Mouse (Mus musculus) forebrain, embryonic 10.5 days (tissue): ENCODE data around the gene Ttc39b. TPM values are rescaled to one million over a fixed set of nuclear protein-coding genes. Genes with fewer than 3 reads are reported as not detected.

Experiments
- DNase-seq: peaks from one replicate; pipeline ENCODE4 v3.0.0-alpha.2; 2017; ENCODE audit warnings: low spot score; ENCODE audit errors: extremely low spot score
- H3K27ac ChIP-seq: fragments of 300-500 bp; sonication (generic); 2 replicates; pipeline ENCODE4 v1.5.1; 2016; ENCODE audit warnings: mild to moderate bottlenecking
- H3K27me3 ChIP-seq: fragments of 300-500 bp; sonication (generic); 2 replicates; pipeline ENCODE4 v1.6.1; 2016; ENCODE audit warnings: mild to moderate bottlenecking; ENCODE audit not compliant: poor library complexity, severe bottlenecking
- H3K36me3 ChIP-seq: fragments of 300-500 bp; sonication (generic); replicated peaks from 2 replicates; pipeline ENCODE4 v1.6.1; 2016; ENCODE audit warnings: mild to moderate bottlenecking, moderate library complexity
- H3K4me1 ChIP-seq: fragments of 300-500 bp; sonication (generic); 2 replicates; pipeline ENCODE4 v1.6.1; 2016
- H3K4me3 ChIP-seq: fragments of 300-500 bp; sonication (generic); 2 replicates; pipeline ENCODE4 v1.5.1; 2016; ENCODE audit warnings: mild to moderate bottlenecking, moderate library complexity
- H3K9me3 ChIP-seq: fragments of 300-500 bp; sonication (generic); 2 replicates; pipeline ENCODE4 v1.6.1; 2016; ENCODE audit warnings: mild to moderate bottlenecking, moderate library complexity
- WGBS: fragments of 180-500 bp; shearing (Covaris S2); methylation state at CpG from one replicate; pipeline ENCODE4 v1.1.7; 2016; 5-methylcytosine and 5-hydroxymethylcytosine counted together
- polyA plus RNA-seq: library from polyadenylated mRNA; unstranded; fragments of >200 nt; fragmentation: Nextera tagmentation; extraction: Ambion mirVana; gene quantifications from 2 replicates; pipeline ENCODE4 v1.2.1, GENCODE M21; 2016

Gene Ttc39b
- polyA plus RNA-seq, 1 experiment from 2014 or later = 3.1 TPM

DNA sequence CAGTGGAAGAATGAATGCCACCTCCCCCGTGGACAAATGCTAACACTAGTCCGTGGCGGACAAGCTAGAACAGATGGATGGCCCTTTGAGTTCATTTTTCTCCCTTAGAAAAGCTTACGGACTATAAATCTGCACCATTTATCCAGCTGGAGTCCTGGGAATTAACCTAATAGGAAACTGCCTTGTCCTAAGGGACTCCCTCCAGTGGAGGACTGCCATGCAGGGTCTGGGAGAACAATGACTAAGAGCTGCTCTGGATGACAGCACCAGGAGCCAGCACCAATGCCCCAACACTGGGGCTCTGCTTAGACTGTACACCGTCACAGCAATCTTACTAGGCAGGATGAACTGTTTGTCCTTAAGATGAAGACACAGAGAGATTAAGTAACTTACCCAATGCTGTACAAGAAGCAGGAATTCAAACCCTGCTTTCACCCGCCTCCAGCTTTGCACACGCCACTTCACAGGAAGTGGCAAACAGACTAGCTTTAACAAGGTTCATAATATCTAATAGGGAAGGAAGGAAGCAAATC lies 9.7 kb downstream of the Ttc39b start:
- H3K4me3 ChIP-seq = no peak overlapping the region
- H3K4me1 ChIP-seq = no peaks in the 10 kb centered on the region
- WGBS = 92% methylated on average over 7 of the region's 7 CpGs
- no peaks in the 10 kb centered on the region for H3K27me3 ChIP-seq
- no peak overlapping the region for H3K27ac ChIP-seq
- DNase-seq = no peak
- no peaks in the 10 kb centered on the region for H3K36me3 ChIP-seq
- no peaks in the 10 kb centered on the region for H3K9me3 ChIP-seq

- no peak overlapping the region for H3K27ac ChIP-seq
- no peak overlapping the region for H3K4me3 ChIP-seq
- no peaks in the 10 kb centered on the region for H3K4me1 ChIP-seq
- H3K27me3 ChIP-seq = no peaks in the 10 kb centered on the region
- WGBS = 82% methylated on average over 4 of the region's 4 CpGs
- no peak for DNase-seq
- no peaks in the 10 kb centered on the region for H3K9me3 ChIP-seq
- H3K36me3 ChIP-seq = no peaks in the 10 kb centered on the region
These were observed 11.7 kb downstream of the Ttc39b start for GRCm38 (mm10) chr4:83312336-83312735.

DNA sequence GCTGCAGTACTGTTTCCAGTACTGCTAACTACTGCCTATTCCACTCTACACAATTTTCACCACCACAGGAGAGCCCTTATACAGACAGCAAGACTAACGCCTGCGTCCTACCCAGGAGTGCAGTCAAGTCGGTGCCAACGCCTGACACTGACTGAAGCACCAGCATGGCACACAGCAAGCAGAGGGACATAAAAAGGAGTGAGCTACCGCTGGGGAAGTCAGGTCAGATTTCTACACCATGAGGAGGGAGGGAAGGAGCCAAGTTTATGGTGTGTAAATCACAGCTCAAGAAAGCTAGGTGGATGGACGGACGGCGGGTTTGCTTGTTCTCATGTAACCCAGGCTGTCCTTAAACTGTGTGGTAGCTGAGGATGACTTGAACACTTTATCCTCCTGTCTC lies 12.6 kb downstream of the Ttc39b start:
- WGBS = 92% methylated on average over 8 of the region's 8 CpGs
- Histone ChIP-seq H3K27ac (no peak overlapping the region), H3K36me3 (no peaks in the 10 kb centered on the region), H3K4me1 (no peaks in the 10 kb centered on the region), H3K4me3 (no peak overlapping the region), H3K27me3 (no peaks in the 10 kb centered on the region), H3K9me3 (no peaks in the 10 kb centered on the region)
- no peak for DNase-seq

DNA sequence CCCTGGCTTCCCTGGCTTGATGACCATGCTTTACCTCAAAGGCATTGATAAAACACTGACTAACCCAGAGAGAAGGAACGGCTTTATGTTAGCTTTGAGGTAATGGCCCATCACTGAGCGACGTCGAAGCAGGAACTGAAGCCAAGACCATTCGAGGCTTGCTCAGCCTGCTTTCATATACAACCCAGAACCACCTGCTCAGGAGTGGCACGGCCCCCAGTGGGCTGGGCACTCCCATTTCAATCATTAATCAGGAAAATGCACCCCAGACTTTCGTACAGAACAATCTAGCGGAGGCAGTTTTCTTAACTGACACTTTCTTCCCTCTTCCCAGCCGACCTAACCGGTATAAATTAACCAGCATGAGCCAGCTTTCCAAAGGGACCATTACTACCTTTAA lies 13.1 kb downstream of the Ttc39b start:
- Histone ChIP-seq H3K36me3 (no peaks in the 10 kb centered on the region), H3K27ac (no peak overlapping the region), H3K4me1 (peaks cover 3% of the 10 kb centered on the region), H3K9me3 (no peaks in the 10 kb centered on the region), H3K4me3 (no peak overlapping the region), H3K27me3 (no peaks in the 10 kb centered on the region)
- 86% methylated on average over 10 of the region's 10 CpGs for WGBS
- DNase-seq = no peak

DNA sequence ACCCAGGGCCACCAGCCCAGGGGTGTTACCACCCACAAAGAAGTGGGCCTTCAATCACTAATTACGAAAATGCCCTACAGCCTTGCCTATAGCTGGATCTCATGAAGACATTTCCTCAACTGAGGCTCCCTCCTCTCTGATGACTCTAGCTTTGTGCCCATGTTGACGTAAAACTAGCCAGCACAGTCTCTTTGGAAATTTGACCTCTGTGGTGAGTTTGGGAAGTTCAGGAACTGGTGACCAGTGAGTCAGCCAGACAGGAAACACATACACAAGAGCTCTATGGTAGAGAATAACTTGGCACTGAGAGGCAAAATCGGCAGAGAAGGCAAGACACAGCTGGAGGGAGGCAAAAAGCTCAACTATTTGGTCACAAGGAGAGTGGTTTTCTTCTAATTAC lies 15.1 kb downstream of the Ttc39b start:
- Histone ChIP-seq H3K4me1 (peaks cover 4% of the 10 kb centered on the region), H3K4me3 (no peak overlapping the region), H3K9me3 (no peaks in the 10 kb centered on the region), H3K27ac (no peak overlapping the region), H3K36me3 (no peaks in the 10 kb centered on the region), H3K27me3 (no peaks in the 10 kb centered on the region)
- WGBS = 85% methylated on average over 3 of the region's 3 CpGs
- no peak for DNase-seq

GRCm38 (mm10) chr4:83307686-83308469 lies 16.2 kb downstream of the Ttc39b start:
- Histone ChIP-seq H3K27me3 (no peaks in the 10 kb centered on the region), H3K27ac (no peak overlapping the region), H3K36me3 (no peaks in the 10 kb centered on the region), H3K4me3 (no peak overlapping the region), H3K9me3 (no peaks in the 10 kb centered on the region), H3K4me1 (peaks cover 9% of the 10 kb centered on the region)
- DNase-seq = no peak
- 88% methylated on average over 12 of the region's 12 CpGs for WGBS

DNA sequence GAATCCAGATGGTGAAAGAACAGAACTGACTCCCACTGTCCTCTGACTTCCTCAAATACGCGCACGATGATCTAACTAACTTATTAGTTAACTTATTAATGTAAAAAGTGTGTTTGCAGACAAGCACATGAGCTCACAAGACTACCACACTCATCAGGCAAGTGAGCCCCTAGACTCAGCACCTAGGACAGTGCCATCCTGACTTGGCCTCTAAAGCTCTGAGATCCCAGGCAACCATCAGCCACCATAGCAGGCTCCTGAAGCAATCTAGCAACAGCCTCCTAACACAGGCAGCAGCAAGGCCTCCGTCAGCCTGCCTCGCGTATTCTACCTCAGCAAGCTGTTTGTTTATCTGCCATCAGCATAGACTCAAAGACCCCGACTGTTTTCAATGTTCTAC lies 17.2 kb downstream of the Ttc39b start:
- no peak for DNase-seq
- WGBS = 86% methylated on average over 7 of the region's 7 CpGs

DNA sequence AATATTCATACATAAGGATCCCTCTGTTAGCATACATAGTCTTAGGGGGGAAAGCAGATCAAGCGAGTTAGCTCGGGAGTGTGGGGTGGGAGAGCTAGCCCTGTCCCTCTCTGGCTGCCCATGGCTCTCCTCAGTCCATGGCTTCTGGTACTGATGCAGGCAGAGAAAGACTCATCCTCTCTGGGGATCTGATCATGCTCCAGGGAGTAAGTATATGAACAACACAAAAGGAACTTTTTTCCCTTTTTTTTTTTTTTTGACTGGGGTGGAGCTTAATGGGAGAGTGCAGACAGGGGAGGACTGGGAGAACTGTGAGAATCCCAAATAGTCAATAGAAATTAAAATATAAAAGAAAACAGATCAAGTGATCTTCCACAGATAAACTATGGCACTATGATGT lies 19.0 kb downstream of the Ttc39b start:
- Histone ChIP-seq H3K4me1 (peaks cover 13% of the 10 kb centered on the region), H3K36me3 (no peaks in the 10 kb centered on the region), H3K4me3 (no peak overlapping the region), H3K27me3 (no peaks in the 10 kb centered on the region), H3K27ac (no peak overlapping the region), H3K9me3 (no peaks in the 10 kb centered on the region)
- DNase-seq = no peak
- 83% methylated on average over 2 of the region's 2 CpGs for WGBS

More for the DNA sequence above, 17.2 kb downstream of the Ttc39b start:
- no peaks in the 10 kb centered on the region for H3K27me3 ChIP-seq
- H3K4me1 ChIP-seq = peaks cover 13% of the 10 kb centered on the region
- no peaks in the 10 kb centered on the region for H3K9me3 ChIP-seq
- no peak overlapping the region for H3K4me3 ChIP-seq
- H3K36me3 ChIP-seq = no peaks in the 10 kb centered on the region
- H3K27ac ChIP-seq = no peak overlapping the region

DNA sequence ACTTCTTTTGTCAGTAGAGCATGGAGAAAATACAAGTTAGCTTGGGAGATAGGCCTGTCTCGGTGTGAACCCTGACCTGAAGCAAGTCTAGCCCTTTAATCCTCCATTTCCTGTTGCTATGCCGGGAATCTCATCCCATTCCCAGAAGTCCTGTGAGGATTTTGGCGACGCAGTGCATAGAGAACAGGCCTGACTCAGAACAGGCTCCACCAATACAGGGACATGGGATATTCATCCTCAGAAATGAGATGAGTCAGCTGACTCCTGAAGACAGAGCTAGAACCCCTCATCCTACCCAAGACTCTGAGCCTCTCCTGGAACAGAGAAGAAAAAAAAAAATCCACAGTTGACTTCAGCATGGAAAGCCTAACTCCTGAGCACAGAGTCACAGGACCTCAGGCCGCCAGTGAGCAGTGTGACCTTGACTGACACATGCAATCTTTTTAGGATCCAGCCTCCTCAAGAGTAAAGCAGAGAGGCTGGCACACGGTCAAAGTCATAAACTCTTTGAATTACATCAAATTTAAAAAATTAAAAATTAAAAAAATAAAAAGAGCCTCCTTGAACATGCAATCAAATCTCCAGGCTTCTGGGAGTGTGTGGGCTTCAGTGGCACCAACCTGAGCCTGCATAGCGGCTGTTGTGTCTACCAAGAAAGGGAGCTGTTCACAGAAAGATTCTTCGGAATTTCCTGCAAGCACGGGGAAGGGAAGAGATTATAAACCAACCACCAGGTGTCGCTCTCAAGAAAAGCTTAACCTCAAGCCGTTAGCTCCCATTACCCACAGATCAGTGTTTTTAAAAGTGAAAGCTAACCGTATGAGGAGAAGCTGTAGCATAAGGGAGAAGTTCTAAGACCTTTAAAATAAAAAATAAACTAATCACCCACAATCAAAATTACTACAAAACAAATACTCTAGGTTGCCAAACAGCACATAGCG lies 20.9 kb downstream of the Ttc39b start:
- 46% methylated on average over 13 of the region's 13 CpGs for WGBS
- H3K36me3 ChIP-seq = no peaks in the 10 kb centered on the region
- H3K4me3 ChIP-seq = no peak overlapping the region
- no peaks in the 10 kb centered on the region for H3K27me3 ChIP-seq
- no peaks in the 10 kb centered on the region for H3K9me3 ChIP-seq
- peaks cover 13% of the 10 kb centered on the region for H3K4me1 ChIP-seq
- peak; percentile 48 for DNase-seq
- no peak overlapping the region for H3K27ac ChIP-seq

DNA sequence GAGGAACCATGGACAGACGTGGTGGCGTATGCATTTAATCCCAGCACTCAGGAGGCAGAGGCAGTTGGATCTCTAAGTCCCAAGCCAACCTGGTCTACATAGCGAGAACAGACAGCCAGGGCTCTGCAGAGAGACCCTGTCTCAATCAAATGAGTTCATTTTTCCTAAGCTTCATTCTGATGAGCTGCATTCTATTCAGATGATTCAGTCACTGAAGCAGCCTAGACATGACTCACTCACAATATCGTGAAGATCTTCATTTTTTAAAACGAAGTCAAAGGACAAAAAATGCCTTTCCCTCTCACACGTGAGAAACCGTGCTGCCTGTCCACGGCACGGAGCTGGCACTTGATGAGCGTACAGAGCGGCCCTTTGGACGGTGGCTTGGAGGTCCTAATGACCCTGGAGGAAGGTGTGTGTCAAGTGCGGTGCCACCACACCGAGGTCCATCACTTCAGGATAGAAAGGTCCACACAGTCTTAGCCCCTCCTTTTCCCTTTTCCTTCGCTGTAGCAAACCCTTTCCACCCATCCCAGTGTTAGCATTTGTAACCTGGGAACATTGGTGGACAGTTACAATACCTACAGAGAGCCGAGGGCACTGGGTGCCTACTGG lies 21.8 kb downstream of the Ttc39b start:
- Histone ChIP-seq H3K27ac (no peak overlapping the region), H3K4me3 (no peak overlapping the region), H3K36me3 (no peaks in the 10 kb centered on the region), H3K9me3 (no peaks in the 10 kb centered on the region), H3K4me1 (peaks cover 13% of the 10 kb centered on the region), H3K27me3 (no peaks in the 10 kb centered on the region)
- no peak for DNase-seq
- 92% methylated on average over 16 of the region's 16 CpGs for WGBS

DNA sequence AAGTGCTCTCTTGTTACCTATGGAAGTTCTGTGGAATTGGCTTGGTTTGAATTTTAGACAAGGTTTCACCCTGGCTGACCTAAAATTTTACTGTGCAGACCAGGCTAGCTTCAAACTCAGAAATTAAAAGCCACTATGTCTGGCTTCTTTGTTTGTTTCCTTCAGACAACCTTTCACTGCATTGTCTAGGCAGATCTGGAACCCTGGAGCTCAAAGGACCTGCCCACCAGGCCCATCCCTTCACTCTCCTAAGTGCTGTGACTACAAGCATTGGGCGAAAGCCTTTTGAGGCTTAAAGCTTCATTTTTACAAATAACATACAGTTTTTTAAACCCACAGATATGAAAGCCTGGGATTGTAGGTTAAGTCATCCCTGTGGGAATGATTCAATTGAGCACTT lies 22.3 kb downstream of the Ttc39b start:
- no peak overlapping the region for H3K4me3 ChIP-seq
- H3K27me3 ChIP-seq = no peaks in the 10 kb centered on the region
- peaks cover 13% of the 10 kb centered on the region for H3K4me1 ChIP-seq
- WGBS = 88% methylated on average over 1 of the region's 1 CpGs
- H3K9me3 ChIP-seq = no peaks in the 10 kb centered on the region
- no peak overlapping the region for H3K27ac ChIP-seq
- DNase-seq = no peak
- H3K36me3 ChIP-seq = no peaks in the 10 kb centered on the region

DNA sequence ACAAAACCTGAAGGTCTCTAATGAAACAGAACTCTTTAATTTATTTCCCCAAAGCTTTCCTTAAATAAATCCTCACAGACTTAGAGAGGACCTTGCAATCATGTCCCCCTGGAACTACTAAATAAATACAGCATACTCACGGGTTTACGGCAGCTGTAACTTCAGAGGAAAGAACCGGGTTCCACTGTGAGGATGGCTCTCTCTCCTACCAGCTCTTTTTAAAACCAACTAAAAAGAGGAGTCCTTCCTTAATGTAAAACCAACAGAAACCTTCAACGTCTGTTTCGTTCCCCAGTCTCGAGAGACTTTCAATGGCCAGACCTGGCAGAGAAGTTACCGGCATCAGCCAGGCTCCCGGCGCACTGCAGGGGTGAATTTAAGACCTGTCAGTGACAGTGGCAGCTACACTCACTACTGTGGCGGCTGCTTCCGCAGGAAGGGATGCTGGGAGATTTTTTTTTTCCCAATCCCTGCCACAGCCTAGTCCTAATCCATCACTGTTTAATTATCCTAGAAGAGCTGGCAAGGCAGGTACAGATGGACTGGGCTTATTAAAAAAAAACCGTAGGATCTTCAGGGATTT lies 39.2 kb downstream of the Ttc39b start:
- peak; percentile 43 for DNase-seq
- Histone ChIP-seq H3K9me3 (no peaks in the 10 kb centered on the region), H3K36me3 (no peaks in the 10 kb centered on the region), H3K4me1 (peaks cover 28% of the 10 kb centered on the region), H3K27ac (peak overlapping the region; percentile 56), H3K4me3 (peak overlapping the region; percentile 55), H3K27me3 (peaks cover 8% of the 10 kb centered on the region)
- 4% methylated on average over 12 of the region's 12 CpGs for WGBS
